Mouse (Mus musculus) urinary bladder, postnatal 36 days (tissue): ENCODE results near the gene Mif4gd.
A peak's percentile ranks its signal among the peaks of the same experiment; 100 is the strongest.

Experiments used
- DNase-seq, 2 experiments: peaks; one replicate each; pipeline ENCODE4 v3.0.0; 2022; ENCODE audit warnings: low spot score in 2 of 2, mixed read lengths in 1 of 2

The Mif4gd gene

DNA sequence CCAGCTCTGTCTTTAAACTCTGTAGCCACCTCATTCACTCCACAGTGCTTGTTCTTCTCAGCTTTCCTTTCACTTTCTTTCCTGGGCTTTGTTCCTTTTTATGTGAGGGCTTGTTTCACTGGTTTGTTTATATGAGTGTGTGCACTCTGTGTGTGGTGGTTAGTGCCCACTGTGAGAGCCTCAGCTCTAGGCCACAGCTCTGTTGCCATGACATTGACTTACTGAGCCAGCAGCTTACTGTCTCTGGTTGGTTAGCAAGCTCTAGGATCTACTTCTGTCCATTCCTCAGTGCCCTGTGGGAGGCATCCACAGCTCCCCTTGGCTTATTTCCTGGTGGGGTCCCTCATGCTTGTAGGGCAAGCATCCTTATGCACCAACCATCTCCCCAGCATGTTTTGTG lies 33.7 kb downstream of the Mif4gd start:
- DNase-seq, result no peak

DNA sequence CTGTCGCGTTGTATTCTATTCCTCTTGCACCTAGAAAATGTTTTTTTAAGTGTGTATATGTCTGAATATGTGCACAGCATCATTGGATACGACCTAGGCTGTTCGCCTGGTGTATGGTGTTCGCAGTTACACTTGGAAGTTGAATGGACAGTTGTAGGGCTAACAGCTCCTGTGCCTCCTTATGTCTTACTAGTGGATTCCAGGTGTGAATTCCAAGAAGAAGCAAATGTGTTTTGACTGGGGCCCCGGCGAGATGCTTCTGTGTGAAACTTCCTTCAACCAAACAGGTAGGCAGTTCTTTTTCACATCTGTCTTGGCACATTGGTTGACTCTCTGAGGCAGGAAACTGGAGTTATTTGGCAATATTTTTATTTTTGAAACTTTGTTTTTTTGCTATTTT lies 47.8 kb downstream of the Mif4gd start:
- DNase-seq, result no peak

DNA sequence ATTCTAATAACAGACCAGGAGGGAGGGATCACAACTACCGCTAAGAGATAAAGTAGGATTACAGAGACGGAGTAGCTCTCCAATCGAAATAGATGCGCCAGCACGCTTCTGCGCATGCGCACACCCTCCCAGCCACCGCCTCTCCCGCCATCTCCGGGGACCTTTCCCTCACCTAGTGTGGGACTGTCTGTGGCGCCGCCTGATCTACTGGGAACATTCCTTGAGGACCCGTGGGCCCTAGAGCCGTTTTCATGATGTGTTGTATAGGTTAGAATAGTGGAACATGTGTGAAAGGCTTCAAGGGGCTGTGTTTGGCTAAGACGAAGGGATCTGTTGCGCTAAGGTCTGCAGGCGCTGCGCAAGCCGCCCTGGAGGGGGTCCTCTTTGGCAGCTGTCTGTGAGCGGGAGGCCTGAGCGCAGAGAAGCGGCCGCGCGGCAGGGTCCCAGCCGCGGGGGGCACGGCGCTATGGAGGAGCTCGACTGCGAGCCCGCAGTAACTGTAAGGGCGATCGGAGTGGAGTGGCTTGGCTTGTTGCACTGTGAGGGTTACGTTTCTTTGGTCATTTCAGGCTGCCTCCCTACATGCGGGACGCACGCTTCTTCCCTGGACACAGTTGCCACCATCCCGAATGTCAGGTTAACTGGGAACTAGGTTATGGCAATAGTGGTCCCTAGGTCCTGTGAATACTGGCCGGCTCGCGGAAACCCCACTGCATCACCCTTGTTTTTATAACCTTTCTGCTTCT lies 48.5 kb downstream of the Mif4gd start, which contains the start of gene Nup85:
Gene Nup85 (plus strand): TSS at position 371 of the 746 bp plus-strand sequence.
- peak; percentile 93 to 96 for DNase-seq

DNA sequence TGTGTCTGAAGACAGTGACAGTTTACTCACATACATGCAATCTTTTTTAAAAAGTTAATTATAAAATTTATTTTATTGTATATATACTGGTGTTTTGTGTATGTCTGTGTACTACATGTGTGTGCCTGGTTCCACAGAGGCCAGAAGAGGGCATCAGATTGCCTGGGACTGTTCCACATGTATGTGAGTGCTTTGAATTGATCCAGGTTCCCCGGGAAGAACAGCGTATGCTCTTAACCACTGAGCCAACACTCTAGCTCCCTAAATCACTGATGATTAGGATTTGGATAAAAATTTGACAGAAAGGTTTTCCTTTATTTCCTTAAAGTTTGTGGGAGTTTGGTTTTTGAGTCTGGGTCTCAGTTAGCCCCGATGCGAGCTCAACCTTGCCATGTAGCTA lies 49.4 kb downstream of the Mif4gd start:
- no peak for DNase-seq
